Mouse (Mus musculus) liver, embryonic 13.5 days (tissue): Measurements from ENCODE around the gene Car10. TPM values are rescaled to one million over a fixed set of nuclear protein-coding genes. Genes with fewer than 3 reads are reported as not detected.

ENCODE experiments used
- ATAC-seq: fragments of 200-750 bp; cut with Nextera tagmentation; 2 replicates; pipeline ENCODE4 v1.8.0; 2017; ENCODE audit warnings: low read depth, mild to moderate bottlenecking, moderate number of reproducible peaks, moderate library complexity
- DNase-seq: peaks from one replicate; pipeline ENCODE4 v3.0.0; 2022
- H3K27ac ChIP-seq: fragments of 300-500 bp; sonication (generic); 2 replicates; pipeline ENCODE4 v1.5.1; 2015; ENCODE audit warnings: moderate library complexity, mild to moderate bottlenecking, inconsistent platforms
- H3K27me3 ChIP-seq: fragments of 300-500 bp; sonication (generic); 2 replicates; pipeline ENCODE4 v1.6.1; 2015; ENCODE audit warnings: mild to moderate bottlenecking, inconsistent platforms
- H3K36me3 ChIP-seq: fragments of 300-500 bp; sonication (generic); 2 replicates; pipeline ENCODE4 v1.6.1; 2015; ENCODE audit warnings: mild to moderate bottlenecking, inconsistent platforms
- H3K4me1 ChIP-seq: fragments of 300-500 bp; sonication (generic); replicated peaks from 2 replicates; pipeline ENCODE4 v1.6.1; 2015; ENCODE audit warnings: inconsistent platforms
- H3K4me2 ChIP-seq: fragments of 300-500 bp; sonication (generic); 2 replicates; pipeline ENCODE4 v1.6.1; 2015; ENCODE audit warnings: inconsistent platforms, mild to moderate bottlenecking, moderate library complexity
- H3K4me3 ChIP-seq: fragments of 300-500 bp; sonication (generic); replicated peaks from 2 replicates; pipeline ENCODE4 v1.5.1; 2015; ENCODE audit warnings: mild to moderate bottlenecking, inconsistent platforms
- H3K9ac ChIP-seq: fragments of 300-500 bp; sonication (generic); 2 replicates; pipeline ENCODE4 v1.6.1; 2015; ENCODE audit warnings: mild to moderate bottlenecking, inconsistent platforms
- H3K9me3 ChIP-seq: fragments of 300-500 bp; sonication (generic); replicated peaks from 2 replicates; pipeline ENCODE4 v1.6.1; 2016; ENCODE audit warnings: inconsistent platforms
- WGBS: fragments of 180-500 bp; shearing (Covaris S2); methylation state at CpG from one replicate; pipeline ENCODE4 v1.1.7; 2015; ENCODE audit not compliant: insufficient replicate concordance; 5-methylcytosine and 5-hydroxymethylcytosine counted together
- polyA plus RNA-seq: library from polyadenylated mRNA; unstranded; fragments of >200 nt; fragmentation: Nextera tagmentation; extraction: Ambion mirVana; gene quantifications from 2 replicates; pipeline ENCODE4 v1.2.1, GENCODE M21; 2015

Gene Car10
- polyA plus RNA-seq, 1 experiment from 2014 or later: not detected

GRCm38 (mm10) chr11:93103101-93103815, 5.4 kb downstream of the Car10 start:
- DNase-seq (no peak), ATAC-seq (no peak)
- no peaks in the 10 kb centered on the region for H3K36me3 ChIP-seq
- no peak overlapping the region for H3K27ac ChIP-seq
- H3K4me3 ChIP-seq: no peak overlapping the region
- H3K4me1 ChIP-seq: no peaks in the 10 kb centered on the region
- H3K9ac ChIP-seq: no peak overlapping the region
- no peak overlapping the region for H3K4me2 ChIP-seq
- peaks cover 41% of the 10 kb centered on the region for H3K27me3 ChIP-seq
- 48% methylated on average over 3 of the region's 3 CpGs for WGBS
- H3K9me3 ChIP-seq: no peaks in the 10 kb centered on the region

- Histone ChIP-seq H3K27ac (no peak overlapping the region), H3K4me3 (no peak overlapping the region), H3K9me3 (no peaks in the 10 kb centered on the region), H3K9ac (no peak overlapping the region), H3K36me3 (no peaks in the 10 kb centered on the region), H3K4me2 (no peak overlapping the region), H3K4me1 (no peaks in the 10 kb centered on the region), H3K27me3 (no peaks in the 10 kb centered on the region)
- DNase-seq (no peak), ATAC-seq (no peak)
- WGBS: 41% methylated on average over 1 of the region's 1 CpGs
These were observed 11.6 kb downstream of the Car10 start for GRCm38 (mm10) chr11:93109451-93109850.

GRCm38 (mm10) chr11:93120766-93121415, 23.1 kb downstream of the Car10 start:
- Histone ChIP-seq H3K9me3 (no peaks in the 10 kb centered on the region), H3K27me3 (no peaks in the 10 kb centered on the region), H3K4me3 (no peak overlapping the region), H3K27ac (no peak overlapping the region), H3K36me3 (no peaks in the 10 kb centered on the region), H3K9ac (no peak overlapping the region), H3K4me2 (no peak overlapping the region), H3K4me1 (no peaks in the 10 kb centered on the region)
- no peak for ATAC-seq
- DNase-seq: no peak
- 53% methylated on average over 10 of the region's 10 CpGs for WGBS

- H3K4me2 ChIP-seq: no peak overlapping the region
- no peaks in the 10 kb centered on the region for H3K9me3 ChIP-seq
- no peaks in the 10 kb centered on the region for H3K4me1 ChIP-seq
- H3K9ac ChIP-seq: no peak overlapping the region
- no peak overlapping the region for H3K4me3 ChIP-seq
- H3K27me3 ChIP-seq: no peaks in the 10 kb centered on the region
- WGBS: 58% methylated on average over 4 of the region's 4 CpGs
- no peak overlapping the region for H3K27ac ChIP-seq
- H3K36me3 ChIP-seq: no peaks in the 10 kb centered on the region
- DNase-seq: no peak
- no peak for ATAC-seq
These were observed 25.9 kb downstream of the Car10 start for GRCm38 (mm10) chr11:93123691-93124090.

GRCm38 (mm10) chr11:93126466-93126865, 28.6 kb downstream of the Car10 start:
- no peak overlapping the region for H3K9ac ChIP-seq
- no peaks in the 10 kb centered on the region for H3K36me3 ChIP-seq
- no peaks in the 10 kb centered on the region for H3K27me3 ChIP-seq
- ATAC-seq: no peak
- H3K9me3 ChIP-seq: no peaks in the 10 kb centered on the region
- H3K27ac ChIP-seq: no peak overlapping the region
- H3K4me3 ChIP-seq: no peak overlapping the region
- DNase-seq: no peak
- H3K4me2 ChIP-seq: no peak overlapping the region
- WGBS: 63% methylated on average over 3 of the region's 3 CpGs
- H3K4me1 ChIP-seq: no peaks in the 10 kb centered on the region

- 44% methylated on average over 2 of the region's 2 CpGs for WGBS
These were observed 30.7 kb downstream of the Car10 start for GRCm38 (mm10) chr11:93128481-93128880.

GRCm38 (mm10) chr11:93137841-93138240, 40.0 kb downstream of the Car10 start:
- Histone ChIP-seq H3K27ac (no peak overlapping the region), H3K9ac (no peak overlapping the region), H3K27me3 (no peaks in the 10 kb centered on the region), H3K36me3 (no peaks in the 10 kb centered on the region), H3K4me1 (no peaks in the 10 kb centered on the region), H3K9me3 (no peaks in the 10 kb centered on the region), H3K4me3 (no peak overlapping the region), H3K4me2 (no peak overlapping the region)
- no peak for DNase-seq
- no peak for ATAC-seq
- WGBS: 51% methylated on average over 1 of the region's 1 CpGs

More at GRCm38 (mm10) chr11:93128481-93128880, 30.7 kb downstream of the Car10 start:
- Histone ChIP-seq H3K9me3 (no peaks in the 10 kb centered on the region), H3K4me1 (no peaks in the 10 kb centered on the region), H3K4me2 (no peak overlapping the region), H3K36me3 (no peaks in the 10 kb centered on the region), H3K9ac (no peak overlapping the region), H3K4me3 (no peak overlapping the region), H3K27me3 (no peaks in the 10 kb centered on the region), H3K27ac (no peak overlapping the region)
- DNase-seq (no peak), ATAC-seq (no peak)

GRCm38 (mm10) chr11:93141727-93142126, 43.9 kb downstream of the Car10 start:
- ATAC-seq (no peak), DNase-seq (no peak)
- Histone ChIP-seq H3K9ac (no peak overlapping the region), H3K27me3 (no peaks in the 10 kb centered on the region), H3K36me3 (no peaks in the 10 kb centered on the region), H3K4me1 (no peaks in the 10 kb centered on the region), H3K27ac (no peak overlapping the region), H3K4me3 (no peak overlapping the region), H3K4me2 (no peak overlapping the region), H3K9me3 (no peaks in the 10 kb centered on the region)
- WGBS: 30% methylated on average over 1 of the region's 1 CpGs

GRCm38 (mm10) chr11:93144544-93144943, 46.7 kb downstream of the Car10 start:
- no peaks in the 10 kb centered on the region for H3K9me3 ChIP-seq
- H3K4me2 ChIP-seq: no peak overlapping the region
- no peak overlapping the region for H3K4me3 ChIP-seq
- WGBS: 5% methylated on average over 2 of the region's 2 CpGs
- H3K36me3 ChIP-seq: no peaks in the 10 kb centered on the region
- H3K9ac ChIP-seq: no peak overlapping the region
- DNase-seq (no peak), ATAC-seq (no peak)
- H3K27me3 ChIP-seq: no peaks in the 10 kb centered on the region
- no peak overlapping the region for H3K27ac ChIP-seq
- no peaks in the 10 kb centered on the region for H3K4me1 ChIP-seq

GRCm38 (mm10) chr11:93154910-93155309, 57.1 kb downstream of the Car10 start:
- no peaks in the 10 kb centered on the region for H3K4me1 ChIP-seq
- 36% methylated on average over 3 of the region's 3 CpGs for WGBS
- no peak for ATAC-seq

GRCm38 (mm10) chr11:93172430-93172829, 74.6 kb downstream of the Car10 start:
- Histone ChIP-seq H3K9ac (no peak overlapping the region), H3K27ac (no peak overlapping the region), H3K9me3 (no peaks in the 10 kb centered on the region), H3K27me3 (no peaks in the 10 kb centered on the region), H3K4me3 (no peak overlapping the region), H3K4me1 (no peaks in the 10 kb centered on the region), H3K4me2 (no peak overlapping the region), H3K36me3 (no peaks in the 10 kb centered on the region)
- DNase-seq (no peak), ATAC-seq (no peak)

More at GRCm38 (mm10) chr11:93154910-93155309, 57.1 kb downstream of the Car10 start:
- H3K4me3 ChIP-seq: no peak overlapping the region
- H3K4me2 ChIP-seq: no peak overlapping the region
- no peaks in the 10 kb centered on the region for H3K9me3 ChIP-seq
- no peak overlapping the region for H3K27ac ChIP-seq
- no peaks in the 10 kb centered on the region for H3K27me3 ChIP-seq
- no peaks in the 10 kb centered on the region for H3K36me3 ChIP-seq
- no peak overlapping the region for H3K9ac ChIP-seq
- DNase-seq: no peak
